Mouse (Mus musculus) urinary bladder, adult 18-20 months (tissue): Measurements from ENCODE around the gene Hint1.

ENCODE experiments used
- DNase-seq, 2 experiments: peaks; one replicate each; pipeline ENCODE4 v3.0.0; 2022; ENCODE audit warnings: low spot score in 2 of 2, mixed read lengths in 2 of 2

Gene Hint1

GRCm38 (mm10) chr11:54861471-54862420 is 4.4 kb upstream of the Hint1 start:
- DNase-seq, result no peak

GRCm38 (mm10) chr11:54862621-54863520 is 3.3 kb upstream of the Hint1 start:
- DNase-seq, result no peak

DNA sequence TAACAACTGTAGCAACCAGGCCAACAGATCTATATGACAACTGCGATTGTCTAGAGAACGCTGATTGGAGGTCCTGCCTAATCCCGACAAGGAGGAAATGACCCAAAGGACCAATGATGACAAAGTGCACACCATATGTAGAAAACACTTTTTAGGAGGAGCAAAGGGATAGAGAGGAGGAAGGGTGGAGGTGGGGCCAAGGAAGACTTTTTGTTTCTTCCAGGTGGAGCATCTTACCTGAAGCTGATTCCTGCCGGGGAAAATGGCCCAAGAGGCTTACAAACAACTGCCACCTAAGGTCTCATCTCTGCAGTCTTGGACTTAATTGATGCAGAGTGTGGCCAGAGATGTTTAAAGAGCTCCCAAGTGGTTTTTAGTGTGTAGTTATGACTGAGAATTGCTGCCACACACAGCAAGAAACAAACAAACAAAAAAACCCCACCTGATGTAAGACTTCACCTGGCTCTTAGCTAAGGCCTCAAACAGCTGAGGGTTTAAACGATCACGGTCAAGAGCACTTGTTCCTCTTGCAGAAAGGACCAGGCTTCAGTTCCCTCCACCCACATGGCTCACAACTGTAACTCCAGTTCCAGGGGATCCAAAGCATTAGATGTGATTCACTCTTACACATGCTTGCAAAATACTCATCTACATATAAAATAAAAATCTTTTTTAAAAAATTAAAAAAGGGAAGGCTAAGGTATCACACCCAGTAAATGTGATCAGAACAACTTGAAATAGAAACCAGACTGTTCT is 675 bp upstream of the Hint1 start:
- DNase-seq, result no peak

DNA sequence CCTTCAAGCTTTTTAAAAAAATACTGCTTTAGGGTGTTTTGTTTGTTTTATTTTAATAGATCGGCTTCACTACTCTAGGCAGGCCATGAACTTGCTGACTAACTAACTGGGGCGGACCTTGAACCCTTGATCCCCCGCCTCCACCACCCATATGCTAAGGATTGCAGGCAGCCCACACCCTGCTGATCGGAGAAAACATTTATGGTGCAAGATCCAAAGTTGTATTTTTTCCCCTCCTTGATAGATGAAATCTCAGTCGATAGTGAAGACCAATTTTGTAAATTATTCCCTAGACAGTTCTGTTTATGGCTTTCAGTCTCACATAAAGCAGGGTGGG is 834 bp downstream of the Hint1 start:
- DNase-seq, result no peak

GRCm38 (mm10) chr11:54867903-54868434 is 1.8 kb downstream of the Hint1 start:
- no peak for DNase-seq

DNA sequence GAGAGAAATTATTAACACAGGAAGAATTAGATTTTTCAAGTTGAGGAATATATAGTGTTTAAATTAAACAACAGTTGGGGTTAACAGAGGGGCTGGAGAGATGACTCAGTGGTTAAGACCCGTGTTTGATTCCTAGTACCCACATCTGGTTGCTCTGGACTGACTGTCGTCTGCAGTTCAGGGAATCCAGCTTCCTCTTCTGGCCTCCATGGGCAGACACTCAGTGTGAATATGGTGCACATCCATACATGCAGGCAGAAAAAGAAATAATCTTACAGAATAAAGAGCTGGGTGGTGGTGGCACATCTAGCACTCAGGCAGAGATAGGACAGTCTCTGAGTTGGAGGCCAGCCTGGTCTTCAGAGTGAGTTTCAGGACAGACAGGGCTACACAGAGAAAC is 2.3 kb downstream of the Hint1 start:
- no peak for DNase-seq

GRCm38 (mm10) chr11:54869318-54869717 is 3.1 kb downstream of the Hint1 start:
- no peak for DNase-seq

- DNase-seq, result no peak
These were observed 5.8 kb downstream of the Hint1 start for GRCm38 (mm10) chr11:54871831-54872537.

- no peak for DNase-seq
These were observed 9.8 kb downstream of the Hint1 start for GRCm38 (mm10) chr11:54876031-54876430.

- no peak for DNase-seq
These were observed 12.7 kb downstream of the Hint1 start for GRCm38 (mm10) chr11:54878893-54879292.

GRCm38 (mm10) chr11:54879434-54879833 is 13.3 kb downstream of the Hint1 start:
- DNase-seq, result peak in 1 of 2 experiments; percentile 43

GRCm38 (mm10) chr11:54879922-54880321 is 13.7 kb downstream of the Hint1 start:
- no peak for DNase-seq

DNA sequence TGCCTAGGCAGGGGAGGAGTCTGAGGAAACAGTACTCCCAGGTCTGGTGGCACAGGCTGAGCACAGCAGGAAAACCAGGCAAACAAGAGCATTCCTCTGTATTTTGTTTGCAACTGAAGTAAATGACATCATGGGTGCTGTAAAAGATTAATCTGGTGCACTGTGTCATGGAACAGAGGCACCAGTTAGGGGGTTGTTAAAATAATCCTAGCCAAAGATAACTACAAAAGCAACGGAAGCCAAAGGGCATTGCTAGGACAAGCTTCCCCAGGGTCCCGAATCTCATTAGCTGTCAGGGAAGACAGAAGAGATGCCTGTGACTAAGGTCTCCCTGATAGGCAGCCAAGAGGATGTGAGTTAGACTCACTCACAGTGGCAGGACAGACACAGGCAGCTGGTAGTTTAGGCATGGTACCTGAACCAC is 14.9 kb downstream of the Hint1 start:
- no peak for DNase-seq

- DNase-seq, result no peak
These were observed 16.5 kb downstream of the Hint1 start for GRCm38 (mm10) chr11:54882671-54883070.

DNA sequence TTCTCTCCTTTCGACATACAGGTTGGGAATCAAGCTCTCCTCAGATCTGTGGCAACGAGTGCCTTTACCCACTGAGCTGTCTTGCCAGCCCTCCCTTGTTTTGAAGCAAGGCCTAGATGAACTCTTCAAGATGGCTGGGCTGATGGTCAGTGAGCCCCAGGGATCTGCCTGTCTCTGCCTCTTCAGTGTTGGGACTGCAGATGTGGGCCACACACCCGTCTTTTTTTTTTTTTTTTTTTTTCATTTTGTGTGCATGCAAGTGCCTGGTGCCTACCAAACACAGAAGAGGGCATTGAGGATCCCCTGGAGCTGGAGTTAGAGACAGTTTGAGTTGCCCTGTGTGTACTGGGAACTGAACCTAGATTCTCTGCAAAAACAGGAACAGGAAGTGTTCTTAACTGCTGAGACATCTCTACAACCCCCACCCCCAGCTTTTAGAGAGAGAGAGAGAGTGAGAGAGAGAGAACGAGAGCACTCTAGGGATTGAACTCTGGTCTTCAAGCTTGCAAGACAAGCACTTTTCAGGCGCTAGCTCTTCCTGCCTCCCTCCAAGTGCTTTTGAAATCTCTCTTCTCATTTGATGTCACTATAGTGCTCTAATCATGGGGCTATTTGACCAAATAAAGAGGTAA is 18.1 kb downstream of the Hint1 start:
- DNase-seq, result no peak

GRCm38 (mm10) chr11:54884937-54885336 is 18.8 kb downstream of the Hint1 start:
- DNase-seq, result peak in 1 of 2 experiments; percentile 60

- DNase-seq, result no peak
These were observed 19.2 kb downstream of the Hint1 start for GRCm38 (mm10) chr11:54885406-54885805.

- DNase-seq, result no peak
These were observed 21.7 kb downstream of the Hint1 start for GRCm38 (mm10) chr11:54887927-54888326.

DNA sequence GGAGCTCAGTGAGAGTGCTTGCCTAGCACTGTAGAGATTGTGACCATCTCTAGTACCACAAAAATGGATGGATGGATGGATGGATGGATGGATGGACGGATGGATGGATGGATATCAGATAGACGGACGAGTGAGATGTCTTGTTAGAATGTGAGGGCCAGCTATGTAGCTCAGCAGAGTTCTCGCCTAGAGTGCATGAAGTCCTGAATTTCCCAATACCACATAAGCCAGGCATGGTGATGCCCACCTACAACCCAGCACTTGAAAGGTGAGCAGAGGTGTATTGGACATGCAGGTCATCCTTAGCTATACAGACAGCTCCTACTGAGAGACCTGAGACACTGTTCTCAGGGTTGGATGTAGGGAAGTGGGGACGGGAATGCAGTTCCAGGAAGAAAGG is 25.2 kb downstream of the Hint1 start:
- no peak for DNase-seq

GRCm38 (mm10) chr11:54892091-54892490 is 25.9 kb downstream of the Hint1 start:
- DNase-seq, result no peak
